Mouse (Mus musculus) neural tube, embryonic 14.5 days (tissue): ENCODE results near the gene Ppp2r5e. TPM values are rescaled to one million over a fixed set of nuclear protein-coding genes. Genes with fewer than 3 reads are reported as not detected.

ENCODE experiments used
- ATAC-seq: fragments of 200-750 bp; cut with Nextera tagmentation; 2 replicates; pipeline ENCODE4 v1.8.0; 2017; ENCODE audit warnings: low read depth, mild to moderate bottlenecking, moderate TSS enrichment, moderate library complexity
- H3K27ac ChIP-seq: fragments of 300-500 bp; sonication (generic); 2 replicates; pipeline ENCODE4 v1.5.1; 2014; ENCODE audit warnings: low read depth, mild to moderate bottlenecking, control low read depth, low read length, moderate library complexity, mixed read lengths
- H3K27me3 ChIP-seq: fragments of 300-500 bp; sonication (generic); 2 replicates; pipeline ENCODE4 v1.6.1; 2014; ENCODE audit warnings: low read length; ENCODE audit not compliant: control insufficient read depth, insufficient read depth
- H3K36me3 ChIP-seq: fragments of 300-500 bp; sonication (generic); 2 replicates; pipeline ENCODE4 v1.6.1; 2014; ENCODE audit warnings: low read length, mixed read lengths; ENCODE audit not compliant: control insufficient read depth, insufficient read depth
- H3K4me1 ChIP-seq: fragments of 300-500 bp; sonication (generic); 2 replicates; pipeline ENCODE4 v1.6.1; 2014; ENCODE audit warnings: low read length; ENCODE audit not compliant: control insufficient read depth, insufficient read depth
- H3K4me2 ChIP-seq: fragments of 300-500 bp; sonication (generic); 2 replicates; pipeline ENCODE4 v1.6.1; 2014; ENCODE audit warnings: mild to moderate bottlenecking, low read depth, low read length, control low read depth
- H3K4me3 ChIP-seq: fragments of 300-500 bp; sonication (generic); 2 replicates; pipeline ENCODE4 v1.5.1; 2014; ENCODE audit warnings: low read depth, low read length, control low read depth, mixed read lengths
- H3K9ac ChIP-seq: fragments of 300-500 bp; sonication (generic); replicated peaks from 2 replicates; pipeline ENCODE4 v1.6.1; 2014; ENCODE audit warnings: low read depth, mild to moderate bottlenecking, control low read depth, low read length, mixed read lengths
- H3K9me3 ChIP-seq: fragments of 300-500 bp; sonication (generic); 2 replicates; pipeline ENCODE4 v1.6.1; 2016; ENCODE audit warnings: low read length; ENCODE audit not compliant: control insufficient read depth
- WGBS: fragments of 180-500 bp; shearing (Covaris S2); extraction: QIAGEN DNeasy Blood & Tissue Kit; methylation state at CpG from one replicate; pipeline ENCODE4 v1.1.7; 2014; 5-methylcytosine and 5-hydroxymethylcytosine counted together
- polyA plus RNA-seq: library from polyadenylated mRNA; unstranded; fragments of >200 nt; fragmentation: Nextera tagmentation; extraction: Ambion mirVana; gene quantifications from 2 replicates; pipeline ENCODE4 v1.2.1, GENCODE M21; 2014

Gene Ppp2r5e
- polyA plus RNA-seq, 1 experiment from 2014 or later: 24.2 TPM

- H3K27ac ChIP-seq: no peak overlapping the region
- no peak for ATAC-seq
- 78% methylated on average over 3 of the region's 3 CpGs for WGBS
Measured at GRCm38 (mm10) chr12:75520395-75520794, 75.7 kb downstream of the Ppp2r5e start.

GRCm38 (mm10) chr12:75519181-75519940 lies 76.7 kb downstream of the Ppp2r5e start:
- H3K4me1 ChIP-seq: no peaks in the 10 kb centered on the region
- no peaks in the 10 kb centered on the region for H3K27me3 ChIP-seq
- no peak for ATAC-seq
- H3K36me3 ChIP-seq: no peaks in the 10 kb centered on the region
- no peak overlapping the region for H3K4me2 ChIP-seq
- WGBS: 97% methylated on average over 10 of the region's 10 CpGs
- no peak overlapping the region for H3K4me3 ChIP-seq
- H3K9ac ChIP-seq: no peak overlapping the region
- H3K9me3 ChIP-seq: no peaks in the 10 kb centered on the region
- no peak overlapping the region for H3K27ac ChIP-seq

More at GRCm38 (mm10) chr12:75520395-75520794, 75.7 kb downstream of the Ppp2r5e start:
- H3K9me3 ChIP-seq: no peaks in the 10 kb centered on the region
- H3K36me3 ChIP-seq: no peaks in the 10 kb centered on the region
- no peaks in the 10 kb centered on the region for H3K27me3 ChIP-seq
- H3K9ac ChIP-seq: no peak overlapping the region
- H3K4me3 ChIP-seq: no peak overlapping the region
- H3K4me1 ChIP-seq: no peaks in the 10 kb centered on the region
- H3K4me2 ChIP-seq: no peak overlapping the region

GRCm38 (mm10) chr12:75515301-75515906 lies 80.6 kb downstream of the Ppp2r5e start:
- ATAC-seq: no peak
- Histone ChIP-seq H3K4me1 (no peaks in the 10 kb centered on the region), H3K36me3 (no peaks in the 10 kb centered on the region), H3K9me3 (no peaks in the 10 kb centered on the region), H3K4me2 (no peak overlapping the region), H3K4me3 (no peak overlapping the region), H3K27ac (no peak overlapping the region), H3K27me3 (no peaks in the 10 kb centered on the region), H3K9ac (no peak overlapping the region)
- 49% methylated on average over 10 of the region's 10 CpGs for WGBS

GRCm38 (mm10) chr12:75511520-75511919 lies 84.5 kb downstream of the Ppp2r5e start:
- WGBS: 93% methylated on average over 2 of the region's 2 CpGs
- no peak overlapping the region for H3K4me3 ChIP-seq
- no peaks in the 10 kb centered on the region for H3K9me3 ChIP-seq
- no peaks in the 10 kb centered on the region for H3K4me1 ChIP-seq
- no peaks in the 10 kb centered on the region for H3K27me3 ChIP-seq
- H3K4me2 ChIP-seq: no peak overlapping the region
- no peak for ATAC-seq
- H3K36me3 ChIP-seq: no peaks in the 10 kb centered on the region
- no peak overlapping the region for H3K9ac ChIP-seq
- H3K27ac ChIP-seq: no peak overlapping the region

GRCm38 (mm10) chr12:75504991-75505650 lies 90.9 kb downstream of the Ppp2r5e start:
- no peak for ATAC-seq
- Histone ChIP-seq H3K27me3 (no peaks in the 10 kb centered on the region), H3K9me3 (no peaks in the 10 kb centered on the region), H3K36me3 (no peaks in the 10 kb centered on the region), H3K27ac (no peak overlapping the region), H3K4me1 (no peaks in the 10 kb centered on the region), H3K4me2 (no peak overlapping the region), H3K4me3 (no peak overlapping the region), H3K9ac (no peak overlapping the region)
- WGBS: 81% methylated on average over 6 of the region's 6 CpGs

GRCm38 (mm10) chr12:75502664-75503063 lies 93.4 kb downstream of the Ppp2r5e start:
- ATAC-seq: no peak
- H3K4me1 ChIP-seq: no peaks in the 10 kb centered on the region
- 81% methylated on average over 4 of the region's 4 CpGs for WGBS
- no peak overlapping the region for H3K27ac ChIP-seq
- H3K4me3 ChIP-seq: no peak overlapping the region
- H3K36me3 ChIP-seq: no peaks in the 10 kb centered on the region
- no peaks in the 10 kb centered on the region for H3K9me3 ChIP-seq
- no peak overlapping the region for H3K4me2 ChIP-seq
- no peaks in the 10 kb centered on the region for H3K27me3 ChIP-seq
- no peak overlapping the region for H3K9ac ChIP-seq

- no peak overlapping the region for H3K27ac ChIP-seq
- no peak for ATAC-seq
- WGBS: 73% methylated on average over 1 of the region's 1 CpGs
Measured at GRCm38 (mm10) chr12:75497698-75498097, 98.3 kb downstream of the Ppp2r5e start.

GRCm38 (mm10) chr12:75495636-75496035 lies 100.4 kb downstream of the Ppp2r5e start:
- no peaks in the 10 kb centered on the region for H3K36me3 ChIP-seq
- H3K9ac ChIP-seq: no peak overlapping the region
- ATAC-seq: no peak
- 97% methylated on average over 3 of the region's 3 CpGs for WGBS
- no peaks in the 10 kb centered on the region for H3K9me3 ChIP-seq
- no peaks in the 10 kb centered on the region for H3K4me1 ChIP-seq
- no peak overlapping the region for H3K4me2 ChIP-seq
- no peak overlapping the region for H3K27ac ChIP-seq
- no peaks in the 10 kb centered on the region for H3K27me3 ChIP-seq
- H3K4me3 ChIP-seq: no peak overlapping the region

More at GRCm38 (mm10) chr12:75497698-75498097, 98.3 kb downstream of the Ppp2r5e start:
- Histone ChIP-seq H3K36me3 (no peaks in the 10 kb centered on the region), H3K27me3 (no peaks in the 10 kb centered on the region), H3K9ac (no peak overlapping the region), H3K9me3 (no peaks in the 10 kb centered on the region), H3K4me2 (no peak overlapping the region), H3K4me3 (no peak overlapping the region), H3K4me1 (no peaks in the 10 kb centered on the region)

GRCm38 (mm10) chr12:75494643-75495042 lies 101.4 kb downstream of the Ppp2r5e start:
- H3K4me3 ChIP-seq: no peak overlapping the region
- WGBS: 91% methylated on average over 3 of the region's 3 CpGs
- no peaks in the 10 kb centered on the region for H3K9me3 ChIP-seq
- no peak overlapping the region for H3K9ac ChIP-seq
- no peaks in the 10 kb centered on the region for H3K36me3 ChIP-seq
- H3K27ac ChIP-seq: no peak overlapping the region
- H3K4me1 ChIP-seq: no peaks in the 10 kb centered on the region
- H3K27me3 ChIP-seq: no peaks in the 10 kb centered on the region
- no peak for ATAC-seq
- H3K4me2 ChIP-seq: no peak overlapping the region
